Mouse (Mus musculus) ES-E14 (cell line): ENCODE measurements at regions not wholly inside any gene's neighbourhood (a gene's known extent, or its start where the extent isn't known, plus 50 kb on each side); places are given as distances from the start of the nearest gene placed in this dataset.

Experiments used
- DNase-seq: peaks from one replicate; pipeline ENCODE4 v3.0.0-alpha.2; 2013; ENCODE audit warnings: low read depth, low spot score
- H3K27ac ChIP-seq: 2 replicates; pipeline ENCODE4 v1.5.1; 2012; ENCODE audit warnings: low read depth, mild to moderate bottlenecking, low read length, moderate library complexity, mixed read lengths; ENCODE audit not compliant: poor library complexity, insufficient read depth, severe bottlenecking
- H3K36me3 ChIP-seq: 2 replicates; pipeline ENCODE4 v1.6.1; 2012; ENCODE audit warnings: mild to moderate bottlenecking, low read length, moderate library complexity, mixed read lengths; ENCODE audit not compliant: control insufficient read depth, poor library complexity, insufficient read depth, severe bottlenecking
- H3K4me1 ChIP-seq, 2 experiments: fragments of 150-350 bp in 1 of 2; sonication (generic) in 1 of 2; 2 replicates each; pipeline ENCODE4 v1.6.1; 2012; ENCODE audit warnings: low read length in 2 of 2, mild to moderate bottlenecking in 1 of 2, mixed read lengths in 1 of 2; ENCODE audit not compliant: control insufficient read depth in 2 of 2, insufficient read depth in 2 of 2, poor library complexity in 1 of 2
- H3K4me3 ChIP-seq, 2 experiments: fragments of 150-350 bp in 1 of 2; sonication (generic) in 1 of 2; 2 replicates each; pipeline ENCODE4 v1.5.1; 2012; ENCODE audit warnings: low read length in 2 of 2, low read depth in 1 of 2, mild to moderate bottlenecking in 1 of 2, mixed read lengths in 1 of 2; ENCODE audit not compliant: insufficient read depth in 1 of 2, poor library complexity in 1 of 2, severe bottlenecking in 1 of 2
- H3K9ac ChIP-seq: 2 replicates; pipeline ENCODE4 v1.6.1; 2012; ENCODE audit warnings: low read depth, mild to moderate bottlenecking, low read length, mixed read lengths; ENCODE audit not compliant: poor library complexity, insufficient read depth, severe bottlenecking
- H3K9me3 ChIP-seq: fragments of 150-350 bp; sonication (generic); 2 replicates; pipeline ENCODE4 v1.6.1; 2012; ENCODE audit warnings: low read depth, mild to moderate bottlenecking, low read length; ENCODE audit not compliant: control insufficient read depth, insufficient read depth
- CHD2 ChIP-seq: IDR thresholded peaks from 2 replicates; pipeline ENCODE4 v1.6.1; 2014; ENCODE audit warnings: mild to moderate bottlenecking, low read depth, low read length, inconsistent platforms
- HCFC1 ChIP-seq: IDR thresholded peaks from 2 replicates; pipeline ENCODE4 v1.6.1; 2012; ENCODE audit warnings: low read length, inconsistent platforms, borderline replicate concordance; ENCODE audit not compliant: insufficient read depth
- MAFK ChIP-seq: IDR thresholded peaks from 2 replicates; pipeline ENCODE4 v1.6.1; 2014; ENCODE audit warnings: mild to moderate bottlenecking, low read depth, low read length, inconsistent platforms; ENCODE audit not compliant: insufficient read depth
- ZC3H11A ChIP-seq: IDR thresholded peaks from 2 replicates; pipeline ENCODE4 v1.6.1; 2012; ENCODE audit warnings: low read depth, mild to moderate bottlenecking, inconsistent platforms, low read length, borderline replicate concordance
- ZNF384 ChIP-seq: IDR thresholded peaks from 2 replicates; pipeline ENCODE4 v1.6.1; 2012; ENCODE audit warnings: low read depth, low read length, inconsistent platforms
- in situ Hi-C, 2 experiments: fragments of 600-800 bp; cut with MboI; formaldehyde crosslinking; loops; one replicate each; pipeline ENCODE4 v1.15.1; 2025; ENCODE audit warnings: low sequenced_read_pairs in 2 of 2, inconsistent platforms in 1 of 2; ENCODE audit not compliant: unreplicated experiment in 2 of 2

GRCm38 (mm10) chr10:19122221-19122620 lies 106.8 kb upstream of the Tnfaip3 start:
- Histone ChIP-seq H3K9ac (no peak overlapping the region), H3K4me3 (no peak overlapping the region), H3K4me1 (peaks cover 0 to 3% of the 10 kb centered on the region in 2 experiments; a peak in 1 of 4 replicates), H3K9me3 (no peaks in the 10 kb centered on the region), H3K27ac (no peak overlapping the region), H3K36me3 (no peaks in the 10 kb centered on the region)
- in situ Hi-C loops: no loop called here
- DNase-seq: no peak
- no peak for TF ChIP-seq MAFK
- TF ChIP-seq ZNF384: no peak
- TF ChIP-seq ZC3H11A: no peak
- no peak for TF ChIP-seq CHD2
- TF ChIP-seq HCFC1: no peak

- Histone ChIP-seq H3K36me3 (no peaks in the 10 kb centered on the region), H3K9ac (no peak overlapping the region), H3K27ac (no peak overlapping the region), H3K4me1 (peaks cover 0 to 5% of the 10 kb centered on the region in 2 experiments; a peak in 1 of 4 replicates), H3K4me3 (no peak overlapping the region), H3K9me3 (no peaks in the 10 kb centered on the region)
- TF ChIP-seq HCFC1: no peak
- no peak for TF ChIP-seq ZC3H11A
- no peak for TF ChIP-seq MAFK
- TF ChIP-seq ZNF384: no peak
- TF ChIP-seq CHD2: no peak
- in situ Hi-C loops: no loop called here
- DNase-seq: no peak
These were observed 104.0 kb upstream of the Tnfaip3 start for GRCm38 (mm10) chr10:19119281-19120049.

GRCm38 (mm10) chr10:19118569-19119280 lies 103.3 kb upstream of the Tnfaip3 start:
- in situ Hi-C loops: no loop called here
- Histone ChIP-seq H3K4me1 (peaks cover 0 to 2% of the 10 kb centered on the region in 2 experiments; a peak in 1 of 4 replicates), H3K36me3 (no peaks in the 10 kb centered on the region), H3K27ac (no peak overlapping the region), H3K9me3 (no peaks in the 10 kb centered on the region), H3K9ac (no peak overlapping the region), H3K4me3 (no peak overlapping the region)
- DNase-seq: no peak
- no peak for TF ChIP-seq CHD2
- no peak for TF ChIP-seq ZC3H11A
- no peak for TF ChIP-seq ZNF384
- TF ChIP-seq MAFK: no peak
- TF ChIP-seq HCFC1: no peak

GRCm38 (mm10) chr10:19117071-19117605 lies 101.7 kb upstream of the Tnfaip3 start:
- in situ Hi-C loops: no loop called here
- Histone ChIP-seq H3K9ac (no peak overlapping the region), H3K27ac (no peak overlapping the region), H3K9me3 (no peaks in the 10 kb centered on the region), H3K36me3 (no peaks in the 10 kb centered on the region), H3K4me3 (no peak overlapping the region), H3K4me1 (peaks cover 0 to 2% of the 10 kb centered on the region in 2 experiments; a peak in 1 of 4 replicates)
- no peak for DNase-seq
- TF ChIP-seq ZC3H11A (no peak), ZNF384 (no peak), HCFC1 (no peak), CHD2 (no peak), MAFK (no peak)
